Mouse (Mus musculus) C2C12 (cell line): ENCODE results near the gene Car10. TPM values are rescaled to one million over a fixed set of nuclear protein-coding genes. Genes with fewer than 3 reads are reported as not detected.

ENCODE experiments used
- H3K27me3 ChIP-seq: one replicate; pipeline ENCODE4 v1.6.1; 2011; ENCODE audit not compliant: control insufficient read depth, insufficient read depth, insufficient read length
- H3K36me3 ChIP-seq: one replicate; pipeline ENCODE4 v1.6.1; 2011; ENCODE audit not compliant: control insufficient read depth, insufficient read depth
- H3K4me3 ChIP-seq: one replicate; pipeline ENCODE4 v1.5.1; 2011; ENCODE audit warnings: mild to moderate bottlenecking, control low read depth; ENCODE audit not compliant: poor library complexity, insufficient read depth, severe bottlenecking
- H3K79me2 ChIP-seq: one replicate; pipeline ENCODE4 v1.6.1; 2011; ENCODE audit not compliant: control insufficient read depth, insufficient read depth
- H3K79me3 ChIP-seq: one replicate; pipeline ENCODE4 v1.6.1; 2011; ENCODE audit warnings: low read depth, control low read depth
- H3ac ChIP-seq: one replicate; pipeline ENCODE3; 2011; ENCODE audit warnings: low read depth; ENCODE audit not compliant: control insufficient read depth, insufficient read length
- CEBPB ChIP-seq: IDR thresholded peaks from one replicate; pipeline ENCODE4 v1.6.1; 2011; ENCODE audit warnings: low read depth, mild to moderate bottlenecking, control low read depth, moderate library complexity
- CTCF ChIP-seq: IDR thresholded peaks from one replicate; pipeline ENCODE4 v1.5.1; 2011; ENCODE audit not compliant: control insufficient read depth, insufficient read depth, insufficient read length
- FOSL1 ChIP-seq: IDR thresholded peaks from one replicate; pipeline ENCODE4 v1.8.0; 2011; ENCODE audit warnings: mild to moderate bottlenecking, low read length; ENCODE audit not compliant: poor library complexity, insufficient read depth, severe bottlenecking
- MAX ChIP-seq: IDR thresholded peaks from one replicate; pipeline ENCODE4 v1.6.1; 2011; ENCODE audit warnings: mild to moderate bottlenecking, control low read depth
- MYOD1 ChIP-seq: IDR thresholded peaks from one replicate; pipeline ENCODE4 v1.6.1; 2011; ENCODE audit warnings: low read depth; ENCODE audit not compliant: control insufficient read depth, insufficient read length
- MYOG ChIP-seq: IDR thresholded peaks from one replicate; pipeline ENCODE4 v1.6.1; 2011; ENCODE audit not compliant: control insufficient read depth, insufficient read length; ENCODE audit errors: extremely low read depth
- USF1 ChIP-seq: IDR thresholded peaks from one replicate; pipeline ENCODE4 v1.6.1; 2011; ENCODE audit warnings: low read depth, mild to moderate bottlenecking, control low read depth, moderate library complexity
- long read RNA-seq, 2 experiments: library from polyadenylated mRNA; unstranded; transcript quantifications; one replicate each; pipeline ENCODE4 v2.0.0; 2019 to 2020
- polyA plus RNA-seq: library from polyadenylated mRNA; unstranded; fragments of >200 nt; fragmentation: generic; extraction: Trizol; gene quantifications from one replicate; pipeline ENCODE4 v1.2.1, GENCODE M21; 2012; ENCODE audit warnings: missing spikeins

Car10 gene
- polyA plus RNA-seq, result not detected
- long read RNA-seq, experiment 1, result 0 reads
- long read RNA-seq, experiment 2, result 0 reads

GRCm38 (mm10) chr11:93097941-93098828 lies at the start of gene Car10:
Gene Car10 (plus strand): TSS chr11:93098028.
- TF ChIP-seq USF1 (no peak), FOSL1 (no peak), MAX (no peak), CTCF (no peak), CEBPB (no peak)

DNA sequence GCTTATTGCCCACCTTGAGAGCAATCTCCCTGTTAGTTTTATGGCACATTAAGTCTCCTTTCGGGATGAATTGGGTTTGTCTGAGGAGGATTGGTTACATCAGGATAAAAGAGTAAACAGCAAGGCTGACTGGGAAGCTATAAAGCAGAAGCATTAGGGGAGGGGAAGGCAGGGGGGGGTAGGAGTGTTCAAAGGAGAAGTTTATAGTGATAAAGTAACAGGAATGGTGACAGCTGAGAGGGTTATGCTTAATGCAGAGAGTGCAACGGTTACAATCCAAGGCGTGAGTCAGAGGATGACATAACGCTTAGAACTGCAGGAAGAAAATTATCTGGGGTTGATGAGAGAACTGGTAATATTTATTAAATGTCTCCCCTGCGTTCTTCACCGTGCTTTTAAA lies 32.8 kb upstream of the Car10 start:
- H3K27me3 ChIP-seq, result no peaks in the 10 kb centered on the region
- no peak for TF ChIP-seq MAX
- no peak for TF ChIP-seq MYOD1
- TF ChIP-seq USF1, result no peak
- TF ChIP-seq CTCF, result no peak
- no peak for TF ChIP-seq CEBPB
- no peak for TF ChIP-seq MYOG
- TF ChIP-seq FOSL1, result no peak

More at GRCm38 (mm10) chr11:93097941-93098828, at the start of gene Car10:
- Histone ChIP-seq H3K4me3 (no peak within 1 kb of the TSS), H3K79me2 (no peaks in the 10 kb centered on the region), H3K27me3 (peaks cover 9% of the 10 kb centered on the region), H3ac (no peak within 1 kb of the TSS), H3K79me3 (no peaks in the 10 kb centered on the region), H3K36me3 (no peaks in the 10 kb centered on the region)

DNA sequence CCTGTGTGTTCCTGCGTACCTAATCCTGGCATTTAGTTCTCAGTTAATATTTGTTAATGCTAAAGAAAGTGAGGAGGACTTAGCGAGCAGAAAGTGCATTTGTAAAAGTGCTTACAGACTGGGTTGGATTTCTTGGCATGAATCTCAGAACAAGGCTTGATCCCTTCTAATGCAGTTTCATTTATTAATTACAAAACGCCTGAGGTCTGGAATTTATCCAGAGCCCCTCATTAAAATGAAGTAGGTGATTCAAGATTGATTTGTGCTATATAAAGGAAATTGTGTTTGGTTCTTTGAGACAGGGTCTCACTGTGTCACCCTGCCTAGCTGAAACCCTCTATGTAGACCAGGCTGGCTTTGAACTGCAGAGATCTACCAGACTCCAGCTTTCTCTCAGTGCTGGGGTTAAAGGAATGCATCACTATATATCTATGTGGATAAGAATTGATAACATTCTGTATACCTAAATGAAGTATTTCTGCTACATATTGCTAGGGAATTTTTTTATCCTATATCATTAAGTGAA lies 32.1 kb upstream of the Car10 start:
- Histone ChIP-seq H3K27me3 (no peaks in the 10 kb centered on the region), H3K36me3 (no peaks in the 10 kb centered on the region), H3K79me3 (no peaks in the 10 kb centered on the region), H3K4me3 (no peak overlapping the region), H3K79me2 (no peaks in the 10 kb centered on the region), H3ac (no peak overlapping the region)
- no peak for TF ChIP-seq MAX
- TF ChIP-seq FOSL1, result no peak
- no peak for TF ChIP-seq CEBPB

More for the DNA sequence above, 32.8 kb upstream of the Car10 start:
- no peak overlapping the region for H3ac ChIP-seq
- H3K36me3 ChIP-seq, result no peaks in the 10 kb centered on the region
- no peaks in the 10 kb centered on the region for H3K79me3 ChIP-seq
- no peak overlapping the region for H3K4me3 ChIP-seq
- H3K79me2 ChIP-seq, result no peaks in the 10 kb centered on the region

DNA sequence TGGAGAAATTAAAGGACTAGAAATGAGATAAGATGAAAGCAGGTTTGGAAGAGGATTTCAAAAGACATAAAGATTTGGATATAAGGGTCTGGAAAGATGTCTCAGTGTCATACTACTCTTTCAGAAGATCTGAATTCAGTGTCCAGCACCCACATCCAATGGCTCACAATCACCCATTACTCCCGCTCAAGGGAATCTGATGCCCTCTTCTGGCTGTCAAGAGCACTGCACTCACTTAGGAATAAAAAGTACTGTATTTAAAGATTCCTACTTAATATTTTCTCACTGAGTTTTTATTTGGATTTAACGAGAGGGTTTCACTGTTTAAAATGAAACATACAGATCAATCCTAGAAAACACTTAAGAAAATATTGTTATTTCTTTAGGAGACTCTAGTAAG lies 2.2 kb upstream of the Car10 start:
- H3K36me3 ChIP-seq, result no peaks in the 10 kb centered on the region
- peaks cover 9% of the 10 kb centered on the region for H3K27me3 ChIP-seq
- TF ChIP-seq FOSL1 (no peak), USF1 (no peak), CTCF (no peak), MYOG (no peak), MAX (no peak), MYOD1 (no peak)
- H3K79me2 ChIP-seq, result no peaks in the 10 kb centered on the region
- no peaks in the 10 kb centered on the region for H3K79me3 ChIP-seq
- H3K4me3 ChIP-seq, result no peak overlapping the region
- H3ac ChIP-seq, result no peak overlapping the region

- H3ac ChIP-seq, result no peak overlapping the region
- H3K27me3 ChIP-seq, result peaks cover 9% of the 10 kb centered on the region
- H3K79me2 ChIP-seq, result no peaks in the 10 kb centered on the region
- no peaks in the 10 kb centered on the region for H3K36me3 ChIP-seq
- TF ChIP-seq CTCF, result no peak
- no peak for TF ChIP-seq MYOG
- no peak for TF ChIP-seq USF1
- TF ChIP-seq MAX, result no peak
- TF ChIP-seq FOSL1, result no peak
- no peak overlapping the region for H3K4me3 ChIP-seq
- H3K79me3 ChIP-seq, result no peaks in the 10 kb centered on the region
These were observed 827 bp upstream of the Car10 start for GRCm38 (mm10) chr11:93097001-93097400.

DNA sequence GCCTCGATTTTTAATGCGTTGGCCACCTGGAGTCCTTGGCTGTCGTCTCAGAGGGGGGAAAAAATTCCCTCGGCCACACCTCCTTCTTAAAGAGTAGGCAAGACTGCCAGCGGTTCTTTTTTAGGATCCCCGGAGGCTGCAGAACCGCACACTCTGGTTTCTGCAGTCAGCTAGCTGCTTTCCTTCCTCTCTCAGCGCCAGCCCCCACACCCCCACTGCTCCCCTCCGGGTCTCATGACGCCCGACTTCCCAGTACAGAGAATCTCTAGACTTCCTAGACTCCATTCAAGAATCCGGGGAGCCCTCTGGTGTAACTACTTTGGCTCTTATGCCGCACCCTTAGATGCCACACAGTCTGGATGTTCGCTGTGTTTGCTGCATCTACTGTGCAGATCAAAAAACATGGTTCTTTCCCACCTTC lies 387 bp upstream of the Car10 start:
- no peaks in the 10 kb centered on the region for H3K36me3 ChIP-seq
- peaks cover 9% of the 10 kb centered on the region for H3K27me3 ChIP-seq
- no peaks in the 10 kb centered on the region for H3K79me2 ChIP-seq
- no peak overlapping the region for H3K4me3 ChIP-seq
- H3ac ChIP-seq, result no peak overlapping the region
- no peak for TF ChIP-seq MYOD1
- no peak for TF ChIP-seq CTCF
- TF ChIP-seq MYOG, result no peak
- no peak for TF ChIP-seq FOSL1
- no peak for TF ChIP-seq CEBPB
- TF ChIP-seq MAX, result no peak
- no peak for TF ChIP-seq USF1
- H3K79me3 ChIP-seq, result no peaks in the 10 kb centered on the region
